Mouse (Mus musculus) thymus, postnatal 4 days (tissue): ENCODE measurements around the gene Ptprf.

Experiments used
- DNase-seq: peaks from one replicate; pipeline ENCODE4 v3.0.0; 2021

The Ptprf gene

GRCm38 (mm10) chr4:118256217-118256616 lies 35.0 kb downstream of the Ptprf start:
- peak; percentile 34 for DNase-seq

- no peak for DNase-seq
Measured at GRCm38 (mm10) chr4:118254953-118255352, 36.3 kb downstream of the Ptprf start.

- DNase-seq, result no peak
Measured at GRCm38 (mm10) chr4:118247323-118247722, 43.9 kb downstream of the Ptprf start.

GRCm38 (mm10) chr4:118245847-118246246 lies 45.4 kb downstream of the Ptprf start:
- DNase-seq, result no peak

- DNase-seq, result no peak
Measured at GRCm38 (mm10) chr4:118243791-118244190, 47.4 kb downstream of the Ptprf start.

GRCm38 (mm10) chr4:118243298-118243697 lies 47.9 kb downstream of the Ptprf start:
- DNase-seq, result no peak

- no peak for DNase-seq
Measured at GRCm38 (mm10) chr4:118239960-118240689, 51.1 kb downstream of the Ptprf start.

- no peak for DNase-seq
Measured at GRCm38 (mm10) chr4:118238666-118239065, 52.5 kb downstream of the Ptprf start.

GRCm38 (mm10) chr4:118236871-118237270 lies 54.3 kb downstream of the Ptprf start:
- DNase-seq, result no peak

- DNase-seq, result no peak
Measured at GRCm38 (mm10) chr4:118234711-118235388, 56.4 kb downstream of the Ptprf start.

GRCm38 (mm10) chr4:118233886-118234285 lies 57.3 kb downstream of the Ptprf start:
- no peak for DNase-seq

- no peak for DNase-seq
Measured at GRCm38 (mm10) chr4:118231861-118232260, 59.3 kb downstream of the Ptprf start.

GRCm38 (mm10) chr4:118229035-118229770 lies 62.0 kb downstream of the Ptprf start:
- DNase-seq, result no peak

GRCm38 (mm10) chr4:118227398-118227797 lies 63.8 kb downstream of the Ptprf start:
- DNase-seq, result no peak

- DNase-seq, result no peak
Measured at GRCm38 (mm10) chr4:118221261-118221660, 69.9 kb downstream of the Ptprf start.

GRCm38 (mm10) chr4:118220756-118221155 lies 70.4 kb downstream of the Ptprf start:
- DNase-seq, result no peak

GRCm38 (mm10) chr4:118219487-118219886 lies 71.7 kb downstream of the Ptprf start:
- no peak for DNase-seq

GRCm38 (mm10) chr4:118218521-118218920 lies 72.7 kb downstream of the Ptprf start:
- no peak for DNase-seq

GRCm38 (mm10) chr4:118216726-118217595 lies 74.2 kb downstream of the Ptprf start:
- peak; percentile 86 for DNase-seq

- DNase-seq, result no peak
Measured at GRCm38 (mm10) chr4:118214891-118215290, 76.3 kb downstream of the Ptprf start.

- DNase-seq, result peak; percentile 52
Measured at GRCm38 (mm10) chr4:118206918-118207640, 84.1 kb downstream of the Ptprf start.

GRCm38 (mm10) chr4:118205906-118206305 lies 85.3 kb downstream of the Ptprf start:
- no peak for DNase-seq
